Mouse (Mus musculus): ENCODE measurements around the gene Ccser1.

GRCm38 (mm10) chr6:61329593-61330540 lies 149.7 kb downstream of the Ccser1 start:
- TF ChIP-seq POLR2A (IDR thresholded peaks at IDR 0.05; ENCODE audit: low read depth, low read length) (no peak), CTCF (IDR thresholded peaks at IDR 0.05; ENCODE audit: borderline replicate concordance, insufficient read depth, low read length) (no peak)

All from embryonic fibroblast, embryonic 13.5 days (primary cell).